Mouse (Mus musculus): ENCODE results near the gene Wdr54. TPM values are rescaled to one million over a fixed set of nuclear protein-coding genes. Genes with fewer than 3 reads are reported as not detected.

The Wdr54 gene
- total and polyA plus RNA-seq, 2 experiments from 2014 or later = 8.5 to 20.0 TPM

DNA sequence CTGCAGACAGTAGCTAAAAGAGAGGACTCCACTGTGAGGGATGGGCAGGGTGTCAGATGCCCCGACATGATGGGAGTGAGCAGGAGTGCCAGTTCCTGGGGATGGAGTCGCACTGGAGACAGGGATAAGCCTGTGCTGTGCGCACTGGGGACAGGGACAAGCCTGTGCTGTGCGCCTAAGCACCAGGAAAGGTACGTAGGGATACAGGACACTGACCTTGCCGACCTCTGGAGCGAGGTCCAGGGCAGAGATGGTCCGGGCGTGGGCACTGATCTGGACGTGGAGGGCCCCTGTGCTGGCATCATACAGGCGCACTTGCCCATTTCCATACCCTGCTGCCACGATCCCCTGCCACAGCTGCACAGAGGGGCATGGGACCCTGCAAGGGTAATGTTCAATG lies 3.2 kb downstream of the Wdr54 start:
- H3K27ac ChIP-seq = no peak overlapping the region
- no peak overlapping the region for H3K4me3 ChIP-seq (ENCODE audit: low read length)
- H3K4me2 ChIP-seq (ENCODE audit: low read depth, low read length) = no peak overlapping the region
- no peaks in the 10 kb centered on the region for H3K4me1 ChIP-seq (ENCODE audit: insufficient read depth, low read length)
- H3K9ac ChIP-seq (replicated peaks; ENCODE audit: low read length) = no peak overlapping the region
- H3K9me3 ChIP-seq (ENCODE audit: low read length) = no peaks in the 10 kb centered on the region
- 0 out of 2 replicates have a peak, but pooled peaks cover 4% of the 10 kb centered on the region for H3K36me3 ChIP-seq (ENCODE audit: insufficient read depth, low read length)
- ATAC-seq (no peak), DNase-seq (ENCODE audit: low spot score) (no peak)
- no peak for TF ChIP-seq CTCF (IDR thresholded peaks at IDR 0.05; ENCODE audit: low read depth)
- 86% methylated on average over 12 of the region's 12 CpGs for WGBS
- no peaks in the 10 kb centered on the region for H3K27me3 ChIP-seq (ENCODE audit: insufficient read depth, low read length)

DNA sequence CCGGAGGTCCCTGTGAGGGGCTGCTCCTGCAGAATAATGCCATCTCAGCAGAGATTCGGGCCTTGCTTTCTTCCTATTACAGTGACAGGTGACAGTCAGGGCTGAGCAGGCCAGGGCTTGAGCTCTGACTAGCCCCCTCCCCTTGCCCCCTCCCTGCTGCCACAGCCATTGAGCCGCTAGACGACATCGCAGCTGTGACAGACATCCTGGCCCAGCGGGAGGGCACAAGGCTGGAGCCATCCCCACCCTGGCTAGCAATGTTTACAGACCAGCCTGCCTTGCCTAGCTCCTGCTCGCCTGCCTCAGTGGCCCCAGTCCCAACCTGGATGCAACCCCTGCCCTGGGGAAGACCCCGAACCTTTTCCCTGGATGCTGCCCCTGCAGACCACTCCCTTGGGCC lies 4.5 kb downstream of the Wdr54 start:
- H3K9me3 ChIP-seq (ENCODE audit: low read length) = no peaks in the 10 kb centered on the region
- ATAC-seq = no peak
- no peaks in the 10 kb centered on the region for H3K27me3 ChIP-seq (ENCODE audit: insufficient read depth, low read length)
- no peak overlapping the region for H3K9ac ChIP-seq (replicated peaks; ENCODE audit: low read length)
- DNase-seq (ENCODE audit: low spot score) = no peak
- no peak overlapping the region for H3K4me3 ChIP-seq (ENCODE audit: low read length)
- no peaks in the 10 kb centered on the region for H3K4me1 ChIP-seq (ENCODE audit: insufficient read depth, low read length)
- TF ChIP-seq CTCF (IDR thresholded peaks at IDR 0.05; ENCODE audit: low read depth) = no peak
- no peak overlapping the region for H3K27ac ChIP-seq
- H3K36me3 ChIP-seq (ENCODE audit: insufficient read depth, low read length) = 0 out of 2 replicates have a peak, but pooled peaks cover 4% of the 10 kb centered on the region
- WGBS = 25% methylated on average over 8 of the region's 8 CpGs
- no peak overlapping the region for H3K4me2 ChIP-seq (ENCODE audit: low read depth, low read length)

DNA sequence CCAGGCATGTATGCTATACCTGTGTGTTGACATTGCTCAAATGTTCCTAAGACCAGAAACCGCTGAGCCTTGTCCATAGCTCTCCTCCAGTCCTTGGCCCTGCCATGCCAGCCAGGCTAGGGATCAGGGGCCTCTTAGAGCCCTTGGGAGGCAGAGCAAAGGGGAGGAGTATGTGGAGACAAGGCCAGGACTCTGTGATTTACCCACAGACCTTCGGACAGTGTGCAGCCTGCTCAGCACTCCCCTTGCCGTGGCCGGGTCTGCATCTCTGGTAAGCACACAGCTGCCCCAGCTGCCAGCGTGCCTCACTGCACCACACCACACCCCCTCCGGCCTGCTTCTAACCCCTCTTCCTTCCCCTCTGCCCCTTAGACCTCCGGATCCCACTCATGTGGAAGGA lies 8.9 kb downstream of the Wdr54 start:
- no peak overlapping the region for H3K4me3 ChIP-seq (ENCODE audit: low read length)
- no peaks in the 10 kb centered on the region for H3K27me3 ChIP-seq (ENCODE audit: insufficient read depth, low read length)
- no peak overlapping the region for H3K4me2 ChIP-seq (ENCODE audit: low read depth, low read length)
- WGBS = 66% methylated on average over 7 of the region's 7 CpGs
- H3K4me1 ChIP-seq (ENCODE audit: insufficient read depth, low read length) = 0 out of 2 replicates have a peak, but pooled peaks cover 3% of the 10 kb centered on the region
- no peak for DNase-seq (ENCODE audit: low spot score)
- no peak for ATAC-seq
- H3K9ac ChIP-seq (replicated peaks; ENCODE audit: low read length) = no peak overlapping the region
- no peaks in the 10 kb centered on the region for H3K9me3 ChIP-seq (ENCODE audit: low read length)
- H3K27ac ChIP-seq = no peak overlapping the region
- 0 out of 2 replicates have a peak, but pooled peaks cover 4% of the 10 kb centered on the region for H3K36me3 ChIP-seq (ENCODE audit: insufficient read depth, low read length)
- TF ChIP-seq CTCF (IDR thresholded peaks at IDR 0.05; ENCODE audit: low read depth) = no peak

DNA sequence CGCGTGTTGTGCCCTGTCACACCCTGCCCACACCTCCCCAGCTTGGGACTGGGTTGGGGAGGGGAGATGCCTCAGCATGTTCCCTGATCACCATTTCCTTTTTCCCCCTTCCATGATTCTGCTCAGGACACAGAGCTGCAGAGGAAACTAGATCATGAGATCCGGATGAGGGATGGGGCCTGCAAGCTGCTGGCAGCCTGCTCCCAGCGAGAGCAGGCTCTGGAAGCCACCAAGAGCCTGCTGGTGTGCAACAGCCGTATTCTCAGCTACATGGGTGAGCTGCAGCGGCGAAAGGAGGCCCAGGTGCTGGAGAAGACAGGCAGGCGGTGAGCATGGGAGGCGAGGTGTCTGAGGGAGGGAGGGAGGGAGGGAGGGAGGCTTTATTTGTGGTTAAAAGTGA lies 10.4 kb downstream of the Wdr54 start:
- TF ChIP-seq CTCF (IDR thresholded peaks at IDR 0.05; ENCODE audit: low read depth) = no peak
- H3K4me2 ChIP-seq (ENCODE audit: low read depth, low read length) = no peak overlapping the region
- H3K4me3 ChIP-seq (ENCODE audit: low read length) = no peak overlapping the region
- ATAC-seq = no peak
- no peaks in the 10 kb centered on the region for H3K9me3 ChIP-seq (ENCODE audit: low read length)
- H3K27me3 ChIP-seq (ENCODE audit: insufficient read depth, low read length) = no peaks in the 10 kb centered on the region
- no peak for DNase-seq (ENCODE audit: low spot score)
- no peak overlapping the region for H3K9ac ChIP-seq (replicated peaks; ENCODE audit: low read length)
- H3K27ac ChIP-seq = no peak overlapping the region
- H3K36me3 ChIP-seq (ENCODE audit: insufficient read depth, low read length) = 0 out of 2 replicates have a peak, but pooled peaks cover 4% of the 10 kb centered on the region
- 74% methylated on average over 9 of the region's 9 CpGs for WGBS
- peaks cover 9% of the 10 kb centered on the region; the same call in 1 of the 2 replicates for H3K4me1 ChIP-seq (ENCODE audit: insufficient read depth, low read length)

DNA sequence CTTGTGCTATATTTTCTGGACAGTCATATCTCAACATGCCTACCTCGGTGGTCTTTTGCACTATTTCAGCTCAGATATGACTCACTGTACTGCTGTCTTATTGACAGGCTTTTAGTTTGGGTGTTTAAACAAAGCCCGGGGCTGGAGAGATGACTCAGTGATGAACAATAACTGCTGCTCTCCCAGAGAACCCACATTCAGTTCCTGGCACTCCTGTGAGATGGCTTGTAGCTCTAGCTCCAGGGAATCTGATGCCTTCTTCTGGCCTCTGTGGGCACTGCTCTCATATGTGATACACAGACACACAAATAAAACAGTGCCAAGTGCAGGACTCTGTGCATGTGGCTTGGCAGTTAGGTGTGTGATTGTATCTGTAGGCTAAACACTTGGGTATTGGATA lies 11.0 kb downstream of the Wdr54 start:
- TF ChIP-seq CTCF (IDR thresholded peaks at IDR 0.05; ENCODE audit: low read depth) = 0 out of 2 replicates have a peak, but pooled peaks have one; percentile 4
- H3K4me1 ChIP-seq (ENCODE audit: insufficient read depth, low read length) = peaks cover 9% of the 10 kb centered on the region; the same call in 1 of the 2 replicates
- DNase-seq (ENCODE audit: low spot score) (no peak), ATAC-seq (no peak)
- H3K9ac ChIP-seq (replicated peaks; ENCODE audit: low read length) = no peak overlapping the region
- H3K27ac ChIP-seq = no peak overlapping the region
- no peaks in the 10 kb centered on the region for H3K9me3 ChIP-seq (ENCODE audit: low read length)
- H3K4me2 ChIP-seq (ENCODE audit: low read depth, low read length) = no peak overlapping the region
- H3K4me3 ChIP-seq (ENCODE audit: low read length) = no peak overlapping the region
- no peaks in the 10 kb centered on the region for H3K27me3 ChIP-seq (ENCODE audit: insufficient read depth, low read length)
- 80% methylated on average over 2 of the region's 2 CpGs for WGBS
- 0 out of 2 replicates have a peak, but pooled peaks cover 4% of the 10 kb centered on the region for H3K36me3 ChIP-seq (ENCODE audit: insufficient read depth, low read length)

DNA sequence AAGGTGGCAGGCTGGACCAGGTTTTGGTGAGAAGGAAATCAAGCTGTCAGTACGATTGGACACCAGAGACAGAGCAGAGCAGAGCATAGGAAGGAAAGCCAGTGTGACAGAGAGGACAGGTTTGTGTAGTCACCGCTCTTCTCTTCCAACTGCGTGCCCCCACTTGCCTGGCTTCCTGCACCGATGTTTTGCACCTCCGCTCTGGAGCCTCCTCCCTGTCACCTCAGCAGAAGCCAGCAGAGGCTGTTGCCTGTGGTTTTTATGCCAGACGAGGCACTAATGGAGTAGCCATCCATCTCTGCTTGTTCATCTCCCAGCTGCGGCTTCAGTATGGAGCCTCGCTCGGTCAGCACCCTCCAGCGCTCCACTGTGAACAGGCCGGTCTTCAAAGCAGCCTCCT lies 13.3 kb downstream of the Wdr54 start:
- H3K4me2 ChIP-seq (ENCODE audit: low read depth, low read length) = peak overlapping the region; percentile 65
- TF ChIP-seq CTCF (IDR thresholded peaks at IDR 0.05; ENCODE audit: low read depth) = no peak

DNA sequence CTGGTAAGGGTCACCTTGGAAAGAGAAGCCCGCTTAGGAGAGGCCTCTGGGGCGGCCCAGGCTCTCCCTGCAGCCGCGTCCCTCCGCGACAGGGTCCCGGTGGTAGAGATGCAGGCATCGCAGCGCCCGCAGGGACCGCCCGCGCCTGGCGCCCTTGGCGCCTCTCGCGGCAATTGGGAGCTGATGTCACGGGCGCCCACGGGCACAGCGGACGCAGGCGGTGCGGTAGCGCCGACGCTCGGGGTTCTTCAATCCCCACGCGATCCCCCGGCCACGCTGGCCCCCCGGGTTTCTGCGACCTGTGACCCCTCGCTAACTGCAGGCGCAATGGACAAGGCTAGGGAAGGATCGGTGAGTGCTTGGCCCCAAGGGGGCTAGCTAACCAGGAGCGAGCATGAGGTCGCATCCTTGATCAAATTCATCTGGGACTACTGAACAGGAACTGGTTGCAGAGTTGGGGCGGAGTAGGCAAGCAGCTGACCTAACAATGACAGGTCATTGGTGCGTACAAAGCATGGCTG lies 13.9 kb downstream of the Wdr54 start:
- Histone ChIP-seq H3K9me3 (ENCODE audit: low read length) (no peaks in the 10 kb centered on the region), H3K27me3 (ENCODE audit: insufficient read depth, low read length) (no peaks in the 10 kb centered on the region), H3K4me1 (ENCODE audit: insufficient read depth, low read length) (peaks cover 12% of the 10 kb centered on the region; the same call in 1 of the 2 replicates), H3K9ac (replicated peaks; ENCODE audit: low read length) (peak overlapping the region; percentile 59), H3K27ac (peak overlapping the region; percentile 60; the same call in 1 of the 2 replicates), H3K36me3 (ENCODE audit: insufficient read depth, low read length) (no peaks in the 10 kb centered on the region), H3K4me3 (ENCODE audit: low read length) (peak overlapping the region; percentile 35), H3K4me2 (ENCODE audit: low read depth, low read length) (peak overlapping the region; percentile 65)
- ATAC-seq (peak; percentile 42), DNase-seq (ENCODE audit: low spot score) (peak; percentile 50)
- TF ChIP-seq CTCF (IDR thresholded peaks at IDR 0.05; ENCODE audit: low read depth) = no peak
- WGBS = 3% methylated on average over 41 of the region's 41 CpGs

More for the DNA sequence above, 13.3 kb downstream of the Wdr54 start:
- no peak for DNase-seq (ENCODE audit: low spot score)
- peaks cover 9% of the 10 kb centered on the region; the same call in 1 of the 2 replicates for H3K4me1 ChIP-seq (ENCODE audit: insufficient read depth, low read length)
- no peak for ATAC-seq
- no peaks in the 10 kb centered on the region for H3K36me3 ChIP-seq (ENCODE audit: insufficient read depth, low read length)
- no peak overlapping the region; the same call in 1 of the 2 replicates for H3K9ac ChIP-seq (replicated peaks; ENCODE audit: low read length)
- no peaks in the 10 kb centered on the region for H3K27me3 ChIP-seq (ENCODE audit: insufficient read depth, low read length)
- 38% methylated on average over 11 of the region's 11 CpGs for WGBS
- H3K27ac ChIP-seq = peak overlapping the region; percentile 11; the same call in 1 of the 2 replicates
- H3K4me3 ChIP-seq (ENCODE audit: low read length) = no peak overlapping the region
- no peaks in the 10 kb centered on the region for H3K9me3 ChIP-seq (ENCODE audit: low read length)

Measured in hindbrain, postnatal 0 days (tissue).